Mouse (Mus musculus) intestine, embryonic 14.5 days (tissue): ENCODE measurements at regions not wholly inside any gene's neighbourhood (a gene's known extent, or its start where the extent isn't known, plus 50 kb on each side); places are given as distances from the start of the nearest gene placed in this dataset.

Experiments used
- ATAC-seq: fragments of 200-750 bp; cut with Nextera tagmentation; replicated peaks from 2 replicates; pipeline ENCODE4 v1.8.0; 2017; ENCODE audit warnings: low read depth, moderate number of reproducible peaks, moderate TSS enrichment, moderate library complexity; ENCODE audit not compliant: low FRiP score, low TSS enrichment
- DNase-seq: peaks from one replicate; pipeline ENCODE4 v3.0.0-alpha.2; 2018; ENCODE audit warnings: low spot score
- H3K27ac ChIP-seq: fragments of 300-500 bp; sonication (generic); 2 replicates; pipeline ENCODE4 v1.5.1; 2014; ENCODE audit warnings: low read depth, mild to moderate bottlenecking, control low read depth
- H3K27me3 ChIP-seq: fragments of 300-500 bp; sonication (generic); replicated peaks from 2 replicates; pipeline ENCODE4 v1.6.1; 2014; ENCODE audit warnings: low read length, control low read depth; ENCODE audit not compliant: control insufficient read depth, insufficient read depth
- H3K36me3 ChIP-seq: fragments of 300-500 bp; sonication (generic); 2 replicates; pipeline ENCODE4 v1.6.1; 2014; ENCODE audit warnings: low read length, control low read depth; ENCODE audit not compliant: control insufficient read depth, insufficient read depth
- H3K4me1 ChIP-seq: fragments of 300-500 bp; sonication (generic); replicated peaks from 2 replicates; pipeline ENCODE4 v1.6.1; 2014; ENCODE audit warnings: low read length, control low read depth, mixed read lengths; ENCODE audit not compliant: control insufficient read depth, insufficient read depth
- H3K4me2 ChIP-seq: fragments of 300-500 bp; sonication (generic); 2 replicates; pipeline ENCODE4 v1.6.1; 2014; ENCODE audit warnings: low read length
- H3K4me3 ChIP-seq: fragments of 300-500 bp; sonication (generic); 2 replicates; pipeline ENCODE4 v1.5.1; 2014; ENCODE audit warnings: low read depth, low read length, control low read depth, mixed read lengths
- H3K9ac ChIP-seq: fragments of 300-500 bp; sonication (generic); 2 replicates; pipeline ENCODE4 v1.6.1; 2014; ENCODE audit warnings: mild to moderate bottlenecking, low read length
- H3K9me3 ChIP-seq: fragments of 300-500 bp; sonication (generic); 2 replicates; pipeline ENCODE4 v1.6.1; 2016; ENCODE audit warnings: low read length, control low read depth; ENCODE audit not compliant: control insufficient read depth
- WGBS: fragments of 180-500 bp; shearing (Covaris S2); extraction: QIAGEN DNeasy Blood & Tissue Kit; methylation state at CpG from one replicate; pipeline ENCODE4 v1.1.7; 2014; 5-methylcytosine and 5-hydroxymethylcytosine counted together

DNA sequence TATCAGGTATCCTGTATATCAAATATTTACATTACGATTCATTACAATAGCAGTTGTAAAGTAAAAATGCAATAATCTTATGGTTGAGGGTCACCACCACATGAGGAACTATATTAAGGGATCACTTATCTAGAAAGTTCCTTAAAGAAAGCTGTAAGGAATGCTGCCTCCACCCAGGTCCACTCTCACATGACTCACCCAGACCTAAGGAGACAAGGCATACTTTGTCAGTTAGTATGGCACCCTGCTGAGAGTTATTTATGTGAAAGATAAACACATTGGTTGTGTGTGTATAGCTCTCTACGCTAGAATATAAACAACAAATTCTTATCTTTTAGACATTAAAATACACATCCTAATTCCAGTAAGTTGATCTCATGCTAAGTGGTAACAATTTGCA, 619.6 kb upstream of the Cited2 start:
- 54% methylated on average over 2 of the region's 2 CpGs for WGBS
- Histone ChIP-seq H3K9me3 (no peaks in the 10 kb centered on the region), H3K27me3 (no peaks in the 10 kb centered on the region), H3K9ac (no peak overlapping the region), H3K4me1 (peaks cover 9% of the 10 kb centered on the region; the same call in 1 of the 2 replicates), H3K27ac (no peak overlapping the region), H3K4me2 (no peak overlapping the region), H3K4me3 (no peak overlapping the region), H3K36me3 (no peaks in the 10 kb centered on the region)
- DNase-seq, result no peak
- ATAC-seq, result no peak

DNA sequence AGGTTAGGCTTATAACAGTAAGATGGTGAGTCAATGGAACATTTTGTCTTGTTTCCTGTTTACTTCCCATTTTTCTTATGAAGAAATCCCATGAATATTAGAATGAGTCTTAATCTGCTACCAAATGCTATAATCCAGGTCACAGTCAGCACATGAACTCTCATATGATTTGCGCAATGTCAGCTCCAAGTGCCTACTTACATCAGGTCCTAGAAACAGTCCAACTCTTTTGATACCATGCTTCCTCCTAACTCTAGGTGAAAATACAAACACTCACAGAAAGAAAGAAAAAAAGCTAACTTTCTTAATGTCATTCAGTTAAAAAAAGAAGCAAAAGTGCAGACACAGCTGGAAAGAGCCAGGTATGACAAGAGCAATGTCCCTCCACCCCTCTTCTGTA, 616.2 kb upstream of the Cited2 start:
- no peak overlapping the region for H3K4me3 ChIP-seq
- DNase-seq (no peak), ATAC-seq (no peak)
- H3K27me3 ChIP-seq, result no peaks in the 10 kb centered on the region
- no peak overlapping the region for H3K27ac ChIP-seq
- H3K4me1 ChIP-seq, result 0 out of 2 replicates have a peak, but pooled peaks cover 6% of the 10 kb centered on the region
- H3K9ac ChIP-seq, result no peak overlapping the region
- H3K36me3 ChIP-seq, result no peaks in the 10 kb centered on the region
- 95% methylated on average over 1 of the region's 1 CpGs for WGBS
- H3K9me3 ChIP-seq, result no peaks in the 10 kb centered on the region
- H3K4me2 ChIP-seq, result no peak overlapping the region

DNA sequence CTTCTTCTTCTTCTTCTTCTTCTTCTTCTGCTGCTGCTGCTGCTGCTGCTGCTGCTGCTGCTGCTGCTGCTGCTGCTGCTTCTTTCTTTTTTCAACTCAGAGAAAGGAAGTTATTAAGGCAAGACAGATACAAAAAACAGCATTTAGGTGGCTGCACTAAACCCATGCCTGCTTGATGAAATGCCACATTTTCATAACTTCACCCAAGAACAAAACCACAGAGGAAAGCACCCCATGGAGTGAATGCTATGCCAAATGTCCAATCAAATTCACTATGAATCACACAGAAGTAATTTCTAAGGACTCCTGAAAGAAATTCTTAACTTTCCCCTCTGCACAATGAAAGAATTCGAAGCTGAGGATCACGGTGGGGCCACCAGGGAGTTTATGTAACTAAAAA, 611.9 kb upstream of the Cited2 start:
- Histone ChIP-seq H3K4me2 (no peak overlapping the region), H3K9me3 (no peaks in the 10 kb centered on the region), H3K27me3 (no peaks in the 10 kb centered on the region), H3K27ac (no peak overlapping the region), H3K9ac (no peak overlapping the region), H3K36me3 (no peaks in the 10 kb centered on the region), H3K4me3 (no peak overlapping the region), H3K4me1 (no peaks in the 10 kb centered on the region)
- 74% methylated on average over 2 of the region's 2 CpGs for WGBS
- DNase-seq (no peak), ATAC-seq (no peak)

DNA sequence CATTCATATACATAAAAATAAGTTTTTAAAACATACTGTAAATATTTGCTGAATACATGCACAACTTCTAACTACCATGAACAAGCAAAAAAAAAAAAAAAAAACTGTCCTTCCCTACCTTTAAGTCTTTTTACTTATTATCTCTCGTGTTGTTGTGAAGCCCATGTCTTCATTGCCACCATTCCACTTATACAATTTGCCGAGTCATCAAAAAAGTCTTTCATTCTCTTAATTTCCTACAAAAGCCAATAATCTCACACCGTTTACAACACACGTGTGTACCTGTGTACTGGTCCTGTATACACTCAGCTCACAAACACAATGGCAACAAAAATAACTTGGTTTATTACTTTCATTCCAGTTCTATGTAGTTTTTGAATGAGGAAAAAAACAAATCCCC, 608.2 kb upstream of the Cited2 start:
- Histone ChIP-seq H3K36me3 (no peaks in the 10 kb centered on the region), H3K4me1 (no peaks in the 10 kb centered on the region), H3K27ac (no peak overlapping the region), H3K27me3 (no peaks in the 10 kb centered on the region), H3K4me2 (no peak overlapping the region), H3K4me3 (no peak overlapping the region), H3K9me3 (no peaks in the 10 kb centered on the region), H3K9ac (no peak overlapping the region)
- ATAC-seq (no peak), DNase-seq (no peak)
- 94% methylated on average over 4 of the region's 4 CpGs for WGBS

GRCm38 (mm10) chr10:17129391-17130163, 593.4 kb upstream of the Cited2 start:
- H3K27ac ChIP-seq, result no peak overlapping the region
- no peak for DNase-seq
- H3K36me3 ChIP-seq, result no peaks in the 10 kb centered on the region
- no peak overlapping the region for H3K9ac ChIP-seq
- H3K4me3 ChIP-seq, result no peak overlapping the region
- peaks cover 5% of the 10 kb centered on the region; the same call in 1 of the 2 replicates for H3K9me3 ChIP-seq
- 89% methylated on average over 4 of the region's 4 CpGs for WGBS
- H3K4me2 ChIP-seq, result no peak overlapping the region
- ATAC-seq, result no peak
- no peaks in the 10 kb centered on the region for H3K4me1 ChIP-seq
- H3K27me3 ChIP-seq, result no peaks in the 10 kb centered on the region

GRCm38 (mm10) chr10:17130661-17131060, 592.4 kb upstream of the Cited2 start:
- Histone ChIP-seq H3K4me2 (no peak overlapping the region), H3K9ac (no peak overlapping the region), H3K27me3 (no peaks in the 10 kb centered on the region), H3K36me3 (no peaks in the 10 kb centered on the region), H3K4me1 (no peaks in the 10 kb centered on the region), H3K27ac (no peak overlapping the region), H3K9me3 (no peaks in the 10 kb centered on the region), H3K4me3 (no peak overlapping the region)
- 67% methylated on average over 1 of the region's 1 CpGs for WGBS
- DNase-seq (no peak), ATAC-seq (no peak)

DNA sequence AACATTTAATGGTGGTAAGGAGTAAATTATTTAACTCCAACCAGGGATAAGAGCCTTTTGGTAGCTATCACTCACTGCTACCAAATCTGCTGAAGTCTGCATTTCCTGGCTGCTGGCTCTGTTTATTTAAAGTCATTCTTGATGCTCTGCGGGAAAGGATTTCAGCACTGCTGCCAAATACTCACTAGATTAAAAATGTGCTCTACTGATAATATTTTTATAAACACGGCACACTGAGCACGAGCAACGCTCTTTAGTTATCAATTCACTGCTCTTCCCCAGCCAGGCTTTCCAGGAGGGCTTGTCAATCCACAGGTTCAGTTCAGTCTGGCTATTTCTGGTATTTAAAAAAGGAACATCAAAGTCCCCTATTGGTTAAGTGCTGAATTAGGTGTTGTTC, 591.3 kb upstream of the Cited2 start:
- no peak overlapping the region for H3K4me3 ChIP-seq
- peak; percentile 51 for DNase-seq
- no peaks in the 10 kb centered on the region for H3K27me3 ChIP-seq
- 26% methylated on average over 4 of the region's 4 CpGs for WGBS
- no peaks in the 10 kb centered on the region for H3K4me1 ChIP-seq
- no peak for ATAC-seq
- H3K36me3 ChIP-seq, result no peaks in the 10 kb centered on the region
- H3K9ac ChIP-seq, result no peak overlapping the region
- H3K4me2 ChIP-seq, result no peak overlapping the region
- H3K9me3 ChIP-seq, result no peaks in the 10 kb centered on the region
- H3K27ac ChIP-seq, result no peak overlapping the region

GRCm38 (mm10) chr10:17175385-17175784, 547.6 kb upstream of the Cited2 start:
- H3K4me2 ChIP-seq, result no peak overlapping the region
- H3K4me3 ChIP-seq, result no peak overlapping the region
- H3K27ac ChIP-seq, result no peak overlapping the region
- H3K9ac ChIP-seq, result no peak overlapping the region
- no peaks in the 10 kb centered on the region for H3K36me3 ChIP-seq
- DNase-seq, result no peak
- ATAC-seq, result no peak
- WGBS, result 49% methylated on average over 3 of the region's 3 CpGs
- H3K4me1 ChIP-seq, result no peaks in the 10 kb centered on the region
- no peaks in the 10 kb centered on the region for H3K27me3 ChIP-seq
- no peaks in the 10 kb centered on the region for H3K9me3 ChIP-seq

DNA sequence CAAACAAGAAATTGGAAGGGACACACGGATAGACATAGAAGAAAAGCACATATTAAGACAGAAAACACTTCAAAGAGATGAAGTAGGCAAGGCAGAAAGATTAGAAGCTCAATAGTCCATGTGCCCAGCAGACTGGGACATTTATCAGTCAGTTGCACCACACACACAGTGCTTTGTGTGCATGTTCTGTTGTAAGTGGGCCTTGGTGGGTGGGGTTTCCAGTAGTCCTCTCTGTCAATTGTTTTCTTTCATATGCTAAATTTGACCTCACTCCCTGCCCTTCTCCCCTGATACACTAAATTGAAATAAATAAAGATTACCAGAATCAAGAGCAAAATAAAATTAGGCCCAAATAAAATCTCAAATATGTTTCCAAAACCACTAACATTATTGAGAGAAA, 546.0 kb upstream of the Cited2 start:
- 84% methylated on average over 1 of the region's 1 CpGs for WGBS
- H3K4me1 ChIP-seq, result no peaks in the 10 kb centered on the region
- no peak overlapping the region for H3K4me3 ChIP-seq
- ATAC-seq (no peak), DNase-seq (no peak)
- H3K9ac ChIP-seq, result no peak overlapping the region
- H3K27me3 ChIP-seq, result no peaks in the 10 kb centered on the region
- no peak overlapping the region for H3K27ac ChIP-seq
- H3K4me2 ChIP-seq, result no peak overlapping the region
- no peaks in the 10 kb centered on the region for H3K36me3 ChIP-seq
- no peaks in the 10 kb centered on the region for H3K9me3 ChIP-seq
